Mouse (Mus musculus): ENCODE results near the gene Bmpr2.

Bmpr2 gene

GRCm38 (mm10) chr1:59904630-59905295 lies 141.6 kb downstream of the Bmpr2 start:
- TF ChIP-seq GATA4 (IDR thresholded peaks at IDR 0.05; ENCODE audit: insufficient replicate concordance, low read length), result no peak

- no peak for TF ChIP-seq GATA4 (IDR thresholded peaks at IDR 0.05; ENCODE audit: insufficient replicate concordance, low read length)
These were observed 142.7 kb downstream of the Bmpr2 start for GRCm38 (mm10) chr1:59905916-59906315.

GRCm38 (mm10) chr1:59906819-59907521 lies 143.8 kb downstream of the Bmpr2 start:
- TF ChIP-seq GATA4 (IDR thresholded peaks at IDR 0.05; ENCODE audit: insufficient replicate concordance, low read length), result no peak

GRCm38 (mm10) chr1:59907700-59908099 lies 144.5 kb downstream of the Bmpr2 start:
- no peak for TF ChIP-seq GATA4 (IDR thresholded peaks at IDR 0.05; ENCODE audit: insufficient replicate concordance, low read length)

GRCm38 (mm10) chr1:59910941-59911340 lies 147.7 kb downstream of the Bmpr2 start:
- TF ChIP-seq GATA4 (IDR thresholded peaks at IDR 0.05; ENCODE audit: insufficient replicate concordance, low read length), result no peak

GRCm38 (mm10) chr1:59912413-59913157 lies 149.4 kb downstream of the Bmpr2 start, which contains the start of gene Fam117b:
Gene Fam117b, plus strand, starts transcription at chr1:59913006.
- TF ChIP-seq GATA4 (IDR thresholded peaks at IDR 0.05; ENCODE audit: insufficient replicate concordance, low read length), result no peak

GRCm38 (mm10) chr1:59913195-59913868 lies 150.1 kb downstream of the Bmpr2 start:
- no peak for TF ChIP-seq GATA4 (IDR thresholded peaks at IDR 0.05; ENCODE audit: insufficient replicate concordance, low read length)

GRCm38 (mm10) chr1:59913869-59914225 lies 150.6 kb downstream of the Bmpr2 start:
- TF ChIP-seq GATA4 (IDR thresholded peaks at IDR 0.05; ENCODE audit: insufficient replicate concordance, low read length), result no peak

GRCm38 (mm10) chr1:59914799-59915198 lies 151.6 kb downstream of the Bmpr2 start:
- no peak for TF ChIP-seq GATA4 (IDR thresholded peaks at IDR 0.05; ENCODE audit: insufficient replicate concordance, low read length)

GRCm38 (mm10) chr1:59915843-59916610 lies 152.8 kb downstream of the Bmpr2 start:
- no peak for TF ChIP-seq GATA4 (IDR thresholded peaks at IDR 0.05; ENCODE audit: insufficient replicate concordance, low read length)

GRCm38 (mm10) chr1:59917401-59917800 lies 154.2 kb downstream of the Bmpr2 start:
- TF ChIP-seq GATA4 (IDR thresholded peaks at IDR 0.05; ENCODE audit: insufficient replicate concordance, low read length), result no peak

GRCm38 (mm10) chr1:59918075-59918474 lies 154.9 kb downstream of the Bmpr2 start:
- TF ChIP-seq GATA4 (IDR thresholded peaks at IDR 0.05; ENCODE audit: insufficient replicate concordance, low read length), result no peak

- TF ChIP-seq GATA4 (IDR thresholded peaks at IDR 0.05; ENCODE audit: insufficient replicate concordance, low read length), result no peak
These were observed 160.0 kb downstream of the Bmpr2 start for GRCm38 (mm10) chr1:59923201-59923600.

- no peak for TF ChIP-seq GATA4 (IDR thresholded peaks at IDR 0.05; ENCODE audit: insufficient replicate concordance, low read length)
These were observed 160.5 kb downstream of the Bmpr2 start for GRCm38 (mm10) chr1:59923673-59924072.

- TF ChIP-seq GATA4 (IDR thresholded peaks at IDR 0.05; ENCODE audit: insufficient replicate concordance, low read length), result no peak
These were observed 161.2 kb downstream of the Bmpr2 start for GRCm38 (mm10) chr1:59924411-59924810.

Data from liver, adult (tissue).